Mouse (Mus musculus) MEL (cell line): ENCODE measurements at regions not wholly inside any gene's neighbourhood (a gene's known extent, or its start where the extent isn't known, plus 50 kb on each side); places are given as distances from the start of the nearest gene placed in this dataset.

Source experiments
- DNase-seq: peaks from one replicate; pipeline ENCODE4 v3.0.0; 2011; ENCODE audit warnings: low read depth, low spot score
- H3K27ac ChIP-seq: 2 replicates; pipeline ENCODE4 v1.5.1; 2012; ENCODE audit warnings: low read depth, mild to moderate bottlenecking, control low read depth, low read length, moderate library complexity; ENCODE audit not compliant: control insufficient read depth
- H3K27me3 ChIP-seq, 2 experiments: fragments of 150-350 bp in 1 of 2; sonication (generic) in 1 of 2; 2 replicates each; pipeline ENCODE4 v1.6.1; 2012; ENCODE audit warnings: low read length in 2 of 2, mild to moderate bottlenecking in 2 of 2, improper control_type of control experiment in 1 of 2, moderate library complexity in 1 of 2; ENCODE audit not compliant: insufficient read depth in 2 of 2, control insufficient read depth in 1 of 2
- H3K36me3 ChIP-seq, 2 experiments: 2 replicates each; pipeline ENCODE4 v1.6.1; 2012 to 2014; ENCODE audit warnings: low read length in 2 of 2, improper control_type of control experiment in 1 of 2, inconsistent platforms in 1 of 2, mild to moderate bottlenecking in 1 of 2; ENCODE audit not compliant: insufficient read depth in 2 of 2, control insufficient read depth in 1 of 2
- H3K4me1 ChIP-seq, 2 experiments: fragments of 150-350 bp in 1 of 2; sonication (generic) in 1 of 2; 2 replicates each; pipeline ENCODE4 v1.6.1; 2012; ENCODE audit warnings: low read length in 2 of 2, improper control_type of control experiment in 1 of 2, mild to moderate bottlenecking in 1 of 2; ENCODE audit not compliant: insufficient read depth in 2 of 2, control insufficient read depth in 1 of 2
- H3K4me3 ChIP-seq, 2 experiments: fragments of 150-350 bp in 1 of 2; sonication (generic) in 1 of 2; 2 replicates each; pipeline ENCODE4 v1.5.1; 2012; ENCODE audit warnings: low read depth in 2 of 2, low read length in 2 of 2, mild to moderate bottlenecking in 2 of 2, moderate library complexity in 2 of 2, control low read depth in 1 of 2, improper control_type of control experiment in 1 of 2; ENCODE audit not compliant: control insufficient read depth in 1 of 2, insufficient read depth in 1 of 2
- H3K79me2 ChIP-seq: 2 replicates; pipeline ENCODE4 v1.6.1; 2012; ENCODE audit warnings: mild to moderate bottlenecking, low read length, moderate library complexity; ENCODE audit not compliant: control insufficient read depth, poor library complexity, insufficient read depth
- H3K9ac ChIP-seq: 2 replicates; pipeline ENCODE4 v1.6.1; 2012; ENCODE audit warnings: low read depth, mild to moderate bottlenecking, control low read depth, low read length, moderate library complexity; ENCODE audit not compliant: control insufficient read depth, poor library complexity, severe bottlenecking
- H3K9me3 ChIP-seq: fragments of 150-350 bp; sonication (generic); replicated peaks from 2 replicates; pipeline ENCODE4 v1.6.1; 2012; ENCODE audit warnings: mild to moderate bottlenecking, low read length, improper control_type of control experiment, moderate library complexity; ENCODE audit not compliant: insufficient read depth
- BHLHE40 ChIP-seq: IDR thresholded peaks from 2 replicates; pipeline ENCODE4 v1.6.1; 2012; ENCODE audit warnings: low read depth, mild to moderate bottlenecking, inconsistent platforms, low read length, improper control_type of control experiment, borderline replicate concordance
- CHD2 ChIP-seq: IDR thresholded peaks from 2 replicates; pipeline ENCODE4 v1.6.1; 2011; ENCODE audit warnings: low read length, improper control_type of control experiment
- E2F4 ChIP-seq: IDR thresholded peaks from 2 replicates; pipeline ENCODE4 v1.6.1; 2011; ENCODE audit warnings: low read depth, low read length, improper control_type of control experiment, borderline replicate concordance
- ELF1 ChIP-seq: IDR thresholded peaks from 2 replicates; pipeline ENCODE4 v1.6.1; 2014; ENCODE audit warnings: low read depth, mild to moderate bottlenecking, inconsistent platforms, low read length, improper control_type of control experiment, moderate library complexity
- ETS1 ChIP-seq: IDR thresholded peaks from 2 replicates; pipeline ENCODE4 v1.6.1; 2012; ENCODE audit warnings: low read depth, mild to moderate bottlenecking, inconsistent platforms, low read length, improper control_type of control experiment, moderate library complexity
- HCFC1 ChIP-seq: IDR thresholded peaks from 2 replicates; pipeline ENCODE4 v1.6.1; 2012; ENCODE audit warnings: low read depth, mild to moderate bottlenecking, inconsistent platforms, low read length, improper control_type of control experiment, moderate library complexity
- JUND ChIP-seq: IDR thresholded peaks from 2 replicates; pipeline ENCODE4 v1.6.1; 2011; ENCODE audit warnings: low read depth, mild to moderate bottlenecking, improper control_type of control experiment, low read length
- MAFK ChIP-seq: IDR thresholded peaks from 2 replicates; pipeline ENCODE4 v1.6.1; 2011; ENCODE audit warnings: low read depth, mild to moderate bottlenecking, low read length, improper control_type of control experiment, borderline replicate concordance
- MYB ChIP-seq: IDR thresholded peaks from 2 replicates; pipeline ENCODE4 v1.6.1; 2011; ENCODE audit warnings: mild to moderate bottlenecking, low read depth, low read length, improper control_type of control experiment
- NRF1 ChIP-seq: IDR thresholded peaks from 2 replicates; pipeline ENCODE4 v1.6.1; 2014; ENCODE audit warnings: low read depth, mild to moderate bottlenecking, inconsistent platforms, low read length, improper control_type of control experiment, moderate library complexity; ENCODE audit not compliant: poor library complexity, insufficient read depth, severe bottlenecking
- POLR2A ChIP-seq, 2 experiments: IDR thresholded peaks; 2 replicates each; pipeline ENCODE4 v1.6.1; 2011 to 2012; ENCODE audit warnings: low read length in 2 of 2, mild to moderate bottlenecking in 2 of 2, control low read depth in 1 of 2, improper control_type of control experiment in 1 of 2, low read depth in 1 of 2, moderate library complexity in 1 of 2; ENCODE audit not compliant: control insufficient read depth in 1 of 2, insufficient read depth in 1 of 2, poor library complexity in 1 of 2
- RAD21 ChIP-seq: IDR thresholded peaks from 2 replicates; pipeline ENCODE4 v1.6.1; 2011; ENCODE audit warnings: mild to moderate bottlenecking, low read depth, low read length, improper control_type of control experiment
- TBP ChIP-seq: IDR thresholded peaks from 2 replicates; pipeline ENCODE4 v1.8.0; 2011; ENCODE audit warnings: low read depth, low read length, improper control_type of control experiment
- UBTF ChIP-seq: IDR thresholded peaks from 2 replicates; pipeline ENCODE4 v1.6.1; 2012; ENCODE audit warnings: low read depth, mild to moderate bottlenecking, inconsistent platforms, low read length, improper control_type of control experiment, moderate library complexity, borderline replicate concordance; ENCODE audit not compliant: insufficient read depth
- ZNF384 ChIP-seq: IDR thresholded peaks from 2 replicates; pipeline ENCODE4 v1.6.1; 2012; ENCODE audit warnings: low read depth, mild to moderate bottlenecking, inconsistent platforms, low read length, improper control_type of control experiment

DNA sequence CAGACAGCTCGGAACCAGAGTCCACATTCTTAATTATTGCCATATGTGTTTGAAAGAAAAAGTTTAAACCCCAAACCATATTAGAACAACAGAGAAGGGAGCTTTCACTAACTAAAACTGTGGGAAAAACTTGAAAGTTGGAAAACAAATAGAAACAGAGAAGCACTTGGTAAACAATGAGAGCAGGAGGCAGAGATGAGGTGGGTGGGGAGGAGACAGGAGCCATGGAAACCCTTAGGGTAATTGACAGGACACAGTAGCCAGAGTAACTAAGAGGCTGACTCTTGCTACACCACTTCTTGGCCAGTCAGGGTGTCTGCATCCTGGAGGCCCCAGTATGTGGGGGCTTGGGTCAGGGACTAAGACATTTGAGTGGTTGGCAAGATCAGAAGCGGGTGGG is 160.7 kb downstream of the Moxd1 start:
- H3K9me3 ChIP-seq: no peaks in the 10 kb centered on the region
- no peak overlapping the region for H3K4me3 ChIP-seq
- TF ChIP-seq E2F4 (no peak), ELF1 (no peak), MAFK (no peak), HCFC1 (no peak), BHLHE40 (no peak), TBP (no peak), ZNF384 (no peak), UBTF (no peak), POLR2A (IDR thresholded peaks at IDR 0.05; ENCODE audit: control insufficient read depth in 1 of 2, insufficient read depth in 1 of 2, low read depth in 1 of 2, low read length in 2 of 2, poor library complexity in 1 of 2) (no peak)
- TF ChIP-seq, all 39 proteins: peak for 0
- no peak overlapping the region for H3K27ac ChIP-seq
- no peaks in the 10 kb centered on the region for H3K4me1 ChIP-seq
- DNase-seq: no peak
- peaks cover 0 to 2% of the 10 kb centered on the region in 2 experiments; a peak in 1 of 4 replicates for H3K27me3 ChIP-seq
- H3K36me3 ChIP-seq: no peaks in the 10 kb centered on the region
- H3K79me2 ChIP-seq: no peaks in the 10 kb centered on the region
- no peak overlapping the region for H3K9ac ChIP-seq

DNA sequence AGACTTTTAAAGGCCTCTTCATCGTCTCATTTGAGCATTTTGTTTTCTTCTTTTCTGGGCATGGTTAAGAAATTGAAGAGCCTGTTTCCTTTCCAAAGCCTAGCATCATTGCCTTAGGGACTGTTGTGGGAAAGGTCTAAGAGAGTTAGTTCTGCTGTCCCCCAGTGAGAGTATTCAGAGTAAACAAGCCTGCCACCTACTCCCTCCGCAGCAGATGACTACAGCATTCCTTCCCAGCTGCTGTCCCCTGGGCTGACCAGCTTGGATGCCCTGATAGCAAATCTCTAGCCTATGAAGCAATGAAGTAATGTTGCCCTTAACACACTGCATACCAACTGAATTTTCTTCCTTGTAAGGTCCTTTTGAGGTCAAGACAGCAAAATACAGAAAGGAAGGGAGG is 164.9 kb downstream of the Moxd1 start:
- H3K36me3 ChIP-seq: no peaks in the 10 kb centered on the region

GRCm38 (mm10) chr10:24391039-24391438 is 167.7 kb downstream of the Moxd1 start:
- Histone ChIP-seq H3K9me3 (no peaks in the 10 kb centered on the region), H3K27me3 (peaks cover 0 to 1% of the 10 kb centered on the region in 2 experiments; a peak in 1 of 4 replicates), H3K36me3 (no peaks in the 10 kb centered on the region), H3K4me3 (no peak overlapping the region), H3K9ac (no peak overlapping the region), H3K4me1 (no peaks in the 10 kb centered on the region), H3K27ac (no peak overlapping the region), H3K79me2 (no peaks in the 10 kb centered on the region)
- no peak for TF ChIP-seq MYB
- no peak for TF ChIP-seq JUND
- TF ChIP-seq CHD2: no peak
- no peak for DNase-seq

More for the DNA sequence above, 164.9 kb downstream of the Moxd1 start:
- Histone ChIP-seq H3K4me1 (no peaks in the 10 kb centered on the region), H3K27me3 (peaks cover 0 to 1% of the 10 kb centered on the region in 2 experiments; a peak in 1 of 4 replicates)
- no peak for TF ChIP-seq RAD21
- TF ChIP-seq NRF1: no peak
- TF ChIP-seq ETS1: no peak
- TF ChIP-seq, all 39 proteins: peak for 0
- no peak for DNase-seq
- H3K4me3 ChIP-seq: no peak overlapping the region
- H3K79me2 ChIP-seq: no peaks in the 10 kb centered on the region
- no peaks in the 10 kb centered on the region for H3K9me3 ChIP-seq
- no peak overlapping the region for H3K27ac ChIP-seq
- no peak overlapping the region for H3K9ac ChIP-seq
